Comparison of ENCODE assay signal across 8 mouse cellular contexts in the genomic region with DNA sequence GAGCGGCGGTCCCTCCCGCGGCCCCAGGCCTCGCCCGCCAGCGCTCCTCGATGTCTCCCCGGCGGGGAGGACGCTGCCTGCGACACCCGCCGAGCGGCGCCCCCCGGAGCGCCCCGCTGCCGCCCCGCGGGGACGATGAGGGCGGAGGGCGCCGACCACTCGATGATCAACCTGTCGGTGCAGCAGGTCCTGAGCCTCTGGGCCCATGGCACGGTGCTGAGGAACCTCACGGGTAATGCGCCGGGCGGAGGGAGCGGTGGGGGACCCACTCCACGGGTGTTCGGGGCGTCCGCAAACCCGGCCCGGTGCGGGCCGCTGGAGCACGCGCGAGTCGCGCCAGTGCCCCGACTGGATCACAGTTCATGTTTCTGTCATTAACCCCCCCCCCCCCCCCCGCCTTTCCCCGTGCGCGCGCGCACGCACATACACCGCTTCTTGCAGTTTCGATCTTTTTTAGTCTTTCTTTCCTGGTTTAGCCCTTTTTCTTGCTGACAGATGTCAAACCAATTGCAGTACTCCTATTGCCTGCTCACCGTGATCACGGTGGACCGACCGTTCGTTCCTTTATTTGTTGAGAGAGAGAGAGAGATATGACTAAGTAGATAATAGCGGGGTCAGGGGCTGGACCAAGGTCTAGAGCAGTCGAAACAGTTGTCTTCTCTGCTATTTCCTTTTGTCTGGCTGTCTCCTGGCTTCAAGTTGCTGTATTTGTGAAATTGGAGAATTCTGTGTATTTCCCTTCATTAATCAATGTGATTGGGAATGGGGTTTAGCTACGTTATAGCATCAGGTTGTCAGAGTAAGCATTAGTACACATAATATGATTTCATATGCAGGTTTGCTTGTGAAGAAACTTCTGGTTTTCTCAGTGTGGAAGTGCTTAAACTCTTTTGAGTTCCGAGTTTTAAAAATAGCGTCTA. TPM values are rescaled to one million over a fixed set of nuclear protein-coding genes. Genes with fewer than 3 reads are reported as not detected.
DNase-seq lines count a peak whose midpoint lies in the region; ATAC-seq and TF ChIP-seq lines count a peak whose summit lies in the region.

No protein-coding gene starts in this region.

- peaks cover 7% of the 10 kb centered on the region for H3K36me3 ChIP-seq in G1E (replicated peaks)
- no peaks in the 10 kb centered on the region for H3K36me3 ChIP-seq in forebrain, embryonic 10.5 days (replicated peaks)
- H3K36me3 ChIP-seq in heart, postnatal 0 days (replicated peaks; ENCODE audit: control insufficient read depth, insufficient read depth, low read length): no peaks in the 10 kb centered on the region

- TF ChIP-seq EP300 in heart, postnatal 0 days (IDR thresholded peaks at IDR 0.05; ENCODE audit: low read depth): no peak

- no peak for TF ChIP-seq CTCF in G1E (IDR thresholded peaks at IDR 0.05; ENCODE audit: low read depth, low read length)
- no peak for TF ChIP-seq CTCF in heart, postnatal 0 days (IDR thresholded peaks at IDR 0.05; ENCODE audit: low read depth)

- peak overlapping the region; percentile 97 for H3K9ac ChIP-seq in heart, postnatal 0 days (replicated peaks; ENCODE audit: low read depth, low read length)

- peak; percentile 11 for DNase-seq in G1E (ENCODE audit: low spot score)
- DNase-seq in brain, embryonic 18.5 days (ENCODE audit: low read depth, low spot score): peak; percentile 16
- DNase-seq in forebrain, embryonic 10.5 days (ENCODE audit: extremely low spot score, low spot score): peak; percentile 50
- DNase-seq in heart, postnatal 0 days (ENCODE audit: low spot score): peak; percentile 26
- peak; percentile 29 to 68 for DNase-seq in kidney, postnatal 36 days
- DNase-seq in lung, postnatal 14 days: peak; percentile 37
- peak; percentile 24 for DNase-seq in retina, postnatal 7 days (ENCODE audit: low read depth, low spot score)
- DNase-seq in yolk sac, embryonic 10.5 days (ENCODE audit: low spot score): peak; percentile 66

- peak overlapping the region; percentile 91 for H3K4me2 ChIP-seq in heart, postnatal 0 days (ENCODE audit: low read depth, low read length)

- H3K27ac ChIP-seq in forebrain, embryonic 10.5 days: peak overlapping the region; percentile 97
- peak overlapping the region; percentile 94 for H3K27ac ChIP-seq in heart, postnatal 0 days (ENCODE audit: low read depth)

- peaks cover 35% of the 10 kb centered on the region for H3K4me1 ChIP-seq in G1E (ENCODE audit: insufficient read depth, low read depth, low read length)
- peaks cover 32% of the 10 kb centered on the region for H3K4me1 ChIP-seq in forebrain, embryonic 10.5 days
- peaks cover 14% of the 10 kb centered on the region for H3K4me1 ChIP-seq in heart, postnatal 0 days (ENCODE audit: control insufficient read depth, insufficient read depth)

- 0 out of 2 replicates have a peak, but pooled peaks cover 1% of the 10 kb centered on the region for H3K27me3 ChIP-seq in G1E (ENCODE audit: insufficient read depth, low read length)
- peaks cover 6% of the 10 kb centered on the region; the same call in 1 of the 2 replicates for H3K27me3 ChIP-seq in forebrain, embryonic 10.5 days (ENCODE audit: poor library complexity, severe bottlenecking)
- H3K27me3 ChIP-seq in heart, postnatal 0 days (ENCODE audit: control insufficient read depth, insufficient read depth, low read length): no peaks in the 10 kb centered on the region

- no peak for ATAC-seq in G1E (ENCODE audit: extremely low read depth, insufficient number of reproducible peaks, low FRiP score, poor library complexity, severe bottlenecking)
- ATAC-seq in heart, postnatal 0 days (ENCODE audit: insufficient read depth, low read depth): peak; percentile 6

- no peaks in the 10 kb centered on the region for H3K9me3 ChIP-seq in G1E (replicated peaks)
- H3K9me3 ChIP-seq in forebrain, embryonic 10.5 days: no peaks in the 10 kb centered on the region
- no peaks in the 10 kb centered on the region for H3K9me3 ChIP-seq in heart, postnatal 0 days (replicated peaks; ENCODE audit: control insufficient read depth, low read length)

- peak overlapping the region; percentile 96 for H3K4me3 ChIP-seq in G1E (ENCODE audit: low read depth, low read length)
- peak overlapping the region; percentile 99 for H3K4me3 ChIP-seq in forebrain, embryonic 10.5 days
- H3K4me3 ChIP-seq in heart, postnatal 0 days (ENCODE audit: low read depth, low read length): peak overlapping the region; percentile 92

- WGBS in forebrain, embryonic 10.5 days: 3% methylated on average over 66 of the region's 67 CpGs
- WGBS in heart, postnatal 0 days: 2% methylated on average over 49 of the region's 67 CpGs

RNA-seq across cellular contexts. Expression of gene Tmem170b, which starts 0.6 kb away (rescaled TPM):
- total RNA-seq in G1E (2014; fragmentation: Nextera tagmentation) (13.2 and 16.0 TPM in 2 replicates), G1E (2017) (12.1 and 12.5 TPM in 2 replicates)
- 2.8 and 4.3 TPM in 2 replicates for polyA plus RNA-seq in G1E (2012)
- polyA plus RNA-seq in forebrain, embryonic 10.5 days (2016; fragmentation: Nextera tagmentation; extraction: Ambion mirVana): 11.4 and 12.2 TPM in 2 replicates
- 4.4 and 5.3 TPM in 2 replicates for total RNA-seq in heart, postnatal 0 days (2014; rRNA removed; ENCODE audit: low replicate concordance)
- 7.9 and 8.1 TPM in 2 replicates for polyA plus RNA-seq in heart, postnatal 0 days (2015; fragmentation: Nextera tagmentation; extraction: Ambion mirVana)

Comparison
In these comparisons a context has a peak if more than half of its experiments do, and no peak if none do; other contexts are left out.
1. DNase-seq: peak in every context shown above with its lines; median percentile 66 in yolk sac, embryonic 10.5 days; 50 in forebrain, embryonic 10.5 days; 48 in kidney, postnatal 36 days; 37 in lung, postnatal 14 days; 26 in heart, postnatal 0 days; 24 in retina, postnatal 7 days; 16 in brain, embryonic 18.5 days; 11 in G1E.